Mouse (Mus musculus) lung, adult 2 months (tissue): ENCODE measurements at regions not wholly inside any gene's neighbourhood (a gene's known extent, or its start where the extent isn't known, plus 50 kb on each side); places are given as distances from the start of the nearest gene placed in this dataset.
A peak's percentile ranks its signal among the peaks of the same experiment; 100 is the strongest.

Source experiments
- DNase-seq: peaks from one replicate; pipeline ENCODE4 v3.0.0; 2022
- H3K4me1 ChIP-seq: fragments of 200-500 bp; 2 replicates; pipeline ENCODE4 v1.6.1; 2011; ENCODE audit warnings: low read length; ENCODE audit not compliant: control insufficient read depth, insufficient read depth
- H3K4me3 ChIP-seq: fragments of 200-500 bp; replicated peaks from 2 replicates; pipeline ENCODE3; 2011; ENCODE audit warnings: low read depth, mild to moderate bottlenecking, control low read depth, low read length; ENCODE audit errors: extremely low read depth
- CTCF ChIP-seq: fragments of 200-500 bp; IDR thresholded peaks from 2 replicates; pipeline ENCODE4 v1.5.1; 2011; ENCODE audit warnings: mild to moderate bottlenecking, low read length, control low read depth; ENCODE audit not compliant: insufficient read depth
- POLR2A ChIP-seq: fragments of 200-500 bp; IDR thresholded peaks from 2 replicates; pipeline ENCODE4 v1.6.1; 2011; ENCODE audit warnings: low read depth, mild to moderate bottlenecking, control low read depth, low read length, borderline replicate concordance; ENCODE audit errors: extremely low read depth
- WGBS: fragments of 180-500 bp; shearing (Covaris S2); methylation state at CpG from one replicate; pipeline ENCODE4 v1.1.7; 2018; 5-methylcytosine and 5-hydroxymethylcytosine counted together

DNA sequence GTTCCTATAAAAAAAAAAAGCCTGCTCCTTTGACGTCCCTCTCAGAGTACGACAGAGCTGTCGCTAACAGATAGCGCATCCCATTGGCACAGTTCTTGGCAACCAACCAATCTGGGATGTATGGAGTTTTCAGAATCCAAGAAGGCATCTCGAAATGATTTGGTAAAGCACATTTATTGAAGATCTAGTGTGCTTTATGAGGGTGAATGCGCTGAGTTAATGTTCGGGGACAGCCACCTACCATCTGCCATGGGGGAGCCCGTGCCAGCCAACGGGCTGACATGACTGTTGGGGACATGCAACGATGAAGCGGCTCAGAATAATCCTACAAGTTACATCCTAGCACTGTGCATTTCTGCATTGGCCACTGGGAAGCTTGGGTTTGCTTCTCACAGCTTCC lies 208.4 kb upstream of the Fam19a5 start:
- TF ChIP-seq CTCF = no peak
- no peak for TF ChIP-seq POLR2A
- no peaks in the 10 kb centered on the region for H3K4me1 ChIP-seq
- H3K4me3 ChIP-seq = no peak overlapping the region
- WGBS = 89% methylated on average over 11 of the region's 11 CpGs
- DNase-seq = no peak

DNA sequence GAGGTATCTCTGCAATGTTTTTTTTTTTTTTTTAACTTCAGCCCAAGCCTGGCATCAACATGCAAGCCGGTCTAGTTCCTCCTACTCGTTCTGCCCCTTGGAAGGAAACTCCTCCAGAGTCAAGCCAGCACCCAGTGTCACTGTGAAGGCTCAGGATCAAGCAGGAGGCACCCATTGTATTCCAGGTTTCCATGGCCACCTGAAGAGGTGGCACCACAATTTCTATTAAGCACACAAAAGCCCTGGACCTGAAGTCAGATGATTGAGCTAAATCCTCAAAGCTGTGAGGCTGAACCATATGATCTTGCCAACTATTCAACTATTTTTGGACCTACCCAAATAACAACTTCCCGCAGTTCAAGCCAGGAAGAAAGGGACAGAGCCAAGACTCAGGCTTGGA lies 204.2 kb upstream of the Fam19a5 start:
- TF ChIP-seq POLR2A (no peak), CTCF (no peak)
- no peak for DNase-seq
- H3K4me3 ChIP-seq = no peak overlapping the region
- no peaks in the 10 kb centered on the region for H3K4me1 ChIP-seq
- whole genome bisulfite sequencing = 34% methylated on average over 3 of the region's 3 CpGs

DNA sequence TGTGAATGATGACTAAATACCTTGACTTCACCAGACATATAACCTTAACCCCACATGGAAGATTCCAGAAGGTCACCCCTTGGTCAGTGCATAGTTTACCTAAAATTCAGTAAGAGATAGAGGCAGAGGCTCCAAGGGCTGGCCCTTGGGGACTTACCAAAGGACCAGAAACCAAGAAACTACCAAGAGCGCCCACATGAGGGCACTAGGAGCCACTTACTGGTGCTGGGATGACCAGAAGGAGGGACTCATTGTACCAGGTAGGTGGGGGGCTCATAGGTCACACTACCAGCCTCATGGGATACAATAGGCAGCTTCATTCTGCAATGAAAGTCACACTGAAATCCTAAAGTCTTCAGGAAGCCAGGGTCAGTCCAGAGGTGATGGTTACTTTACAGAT lies 201.4 kb upstream of the Fam19a5 start:
- 71% methylated on average over 1 of the region's 1 CpGs for WGBS
- TF ChIP-seq POLR2A = no peak
- TF ChIP-seq CTCF = no peak
- no peaks in the 10 kb centered on the region for H3K4me1 ChIP-seq
- no peak overlapping the region for H3K4me3 ChIP-seq
- no peak for DNase-seq

- 57% methylated on average over 3 of the region's 3 CpGs for WGBS
- H3K4me3 ChIP-seq = no peak overlapping the region
- no peak for TF ChIP-seq POLR2A
- no peak for TF ChIP-seq CTCF
- no peaks in the 10 kb centered on the region for H3K4me1 ChIP-seq
- DNase-seq = no peak
Observed at GRCm38 (mm10) chr15:87345826-87346225, 198.3 kb upstream of the Fam19a5 start.

DNA sequence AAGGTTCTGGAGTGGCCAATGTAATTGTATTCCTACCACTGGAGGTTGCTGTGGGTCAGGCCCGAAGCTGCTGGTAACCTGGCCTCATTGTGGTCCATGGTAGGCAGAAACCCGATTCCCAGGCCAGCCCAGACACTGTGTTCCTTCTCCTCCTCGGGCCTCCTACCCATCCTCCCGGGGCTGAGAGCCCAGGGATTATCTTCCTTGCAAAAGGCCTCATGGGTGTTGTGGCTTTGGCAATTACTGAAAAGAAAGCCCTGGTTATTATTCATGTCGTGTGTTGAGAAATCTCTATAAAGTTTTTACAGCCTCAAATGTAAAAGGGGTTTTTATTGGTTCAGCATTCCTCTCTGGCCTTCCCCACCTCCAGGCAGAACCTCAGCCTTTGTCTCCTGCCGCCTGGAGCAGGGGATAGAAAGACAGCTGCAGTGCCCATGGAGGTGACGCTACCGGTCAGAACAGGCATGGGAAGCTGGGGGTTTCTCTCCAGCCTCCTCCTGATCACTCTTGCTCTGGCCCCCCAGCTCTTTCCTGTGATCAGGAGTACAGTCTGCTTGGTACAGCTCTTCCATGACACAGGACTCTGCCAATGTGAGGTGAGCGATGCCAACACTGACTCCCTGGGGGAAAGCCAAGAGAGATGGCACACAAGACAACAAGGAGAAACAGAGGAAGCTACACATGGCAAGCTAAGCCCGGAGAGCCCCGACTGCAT lies 194.4 kb upstream of the Fam19a5 start:
- no peak overlapping the region for H3K4me3 ChIP-seq
- 71% methylated on average over 11 of the region's 11 CpGs for whole genome bisulfite sequencing
- TF ChIP-seq POLR2A (no peak), CTCF (no peak)
- DNase-seq = no peak
- no peaks in the 10 kb centered on the region for H3K4me1 ChIP-seq

DNA sequence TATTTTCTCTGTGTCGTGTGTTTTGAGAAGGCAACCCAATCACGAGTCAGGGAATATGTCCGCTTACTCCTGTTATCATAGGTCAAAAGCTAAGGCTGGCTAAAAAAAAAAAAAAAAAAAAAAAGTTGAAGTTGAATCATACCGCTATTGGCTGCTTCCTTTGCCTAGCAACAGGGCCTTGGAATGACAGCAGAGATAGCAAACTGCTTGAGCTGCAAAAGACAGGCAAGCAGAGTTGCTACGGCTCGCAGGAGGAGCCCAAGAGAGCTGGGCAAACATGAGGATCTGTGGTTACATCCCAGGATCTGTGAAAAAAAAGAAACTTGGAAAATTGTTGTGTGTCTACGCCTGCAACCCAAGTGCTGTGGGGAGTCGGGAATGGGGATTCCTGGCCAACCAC lies 191.3 kb upstream of the Fam19a5 start:
- no peaks in the 10 kb centered on the region for H3K4me1 ChIP-seq
- no peak for DNase-seq
- H3K4me3 ChIP-seq = no peak overlapping the region
- WGBS = 46% methylated on average over 8 of the region's 8 CpGs
- TF ChIP-seq CTCF (no peak), POLR2A (no peak)

GRCm38 (mm10) chr15:87353886-87354285 lies 190.2 kb upstream of the Fam19a5 start:
- Histone ChIP-seq H3K4me3 (no peak overlapping the region), H3K4me1 (no peaks in the 10 kb centered on the region)
- no peak for TF ChIP-seq POLR2A
- no peak for TF ChIP-seq CTCF
- DNase-seq = peak; percentile 63
- 70% methylated on average over 11 of the region's 11 CpGs for WGBS

DNA sequence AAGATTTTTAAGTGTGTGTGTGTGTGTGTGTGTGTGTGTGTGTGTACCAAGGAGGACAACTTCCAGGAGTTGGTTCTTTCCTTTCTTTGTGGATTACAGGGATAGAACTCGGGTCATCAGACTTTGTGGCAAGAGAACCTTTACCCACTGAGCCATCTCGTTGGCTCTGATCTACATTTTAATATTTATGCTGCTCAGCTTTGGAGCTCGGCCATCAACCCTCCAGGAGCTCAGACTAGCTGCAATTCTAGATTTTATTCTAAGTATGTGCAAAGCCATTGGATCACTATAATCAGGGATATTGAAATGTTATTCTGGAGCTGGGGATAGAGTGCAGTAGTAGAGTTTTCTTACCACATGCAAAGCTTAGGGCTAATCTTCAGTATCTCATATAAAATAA lies 183.6 kb upstream of the Fam19a5 start:
- no peak overlapping the region for H3K4me3 ChIP-seq
- WGBS = 70% methylated on average over 3 of the region's 3 CpGs
- H3K4me1 ChIP-seq = no peaks in the 10 kb centered on the region
- no peak for DNase-seq
- no peak for TF ChIP-seq POLR2A
- no peak for TF ChIP-seq CTCF

DNA sequence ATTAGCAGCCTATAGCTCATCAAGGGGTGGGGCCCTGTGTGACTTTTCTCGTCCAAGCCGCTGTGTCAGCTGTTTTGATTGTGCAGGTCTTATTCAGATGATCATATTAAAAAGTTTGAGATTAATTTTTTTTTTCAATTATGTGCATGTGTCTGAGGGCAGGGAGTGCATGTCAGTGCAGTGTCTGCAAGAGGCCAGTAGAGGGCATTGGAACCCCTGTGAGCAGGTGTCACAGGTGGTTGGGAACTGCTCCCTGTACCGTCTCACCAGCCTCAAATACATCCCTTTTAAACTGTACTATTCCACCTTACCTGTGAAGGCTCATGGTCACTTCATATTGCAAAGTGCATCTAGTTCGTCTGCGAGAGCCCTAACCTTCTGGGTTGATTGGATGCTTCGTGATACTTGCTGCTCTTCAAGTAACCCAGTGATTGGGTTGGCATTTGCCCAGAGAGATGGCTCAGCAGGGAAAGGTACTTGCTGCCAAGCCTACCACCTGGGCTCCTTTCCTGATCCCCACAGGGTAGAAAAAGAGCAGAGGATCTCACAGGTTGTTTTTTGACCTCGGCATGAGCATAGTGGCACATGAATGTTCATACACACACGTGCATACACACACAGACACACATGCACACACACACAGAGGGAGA lies 178.3 kb upstream of the Fam19a5 start:
- 43% methylated on average over 8 of the region's 8 CpGs for WGBS
- no peaks in the 10 kb centered on the region for H3K4me1 ChIP-seq
- H3K4me3 ChIP-seq = no peak overlapping the region
- DNase-seq = no peak
- TF ChIP-seq POLR2A = no peak
- TF ChIP-seq CTCF = peak; percentile 51

GRCm38 (mm10) chr15:87367381-87367780 lies 176.7 kb upstream of the Fam19a5 start:
- no peak overlapping the region for H3K4me3 ChIP-seq
- no peak for DNase-seq
- TF ChIP-seq CTCF (peak; percentile 4; the same call in 1 of the 2 replicates), POLR2A (no peak)
- no peaks in the 10 kb centered on the region for H3K4me1 ChIP-seq
- WGBS = 39% methylated on average over 5 of the region's 5 CpGs
